Mouse (Mus musculus): ENCODE measurements around the gene Cox19.
"Not testable (repeated sequence)": the region's sequence is repeated elsewhere in the genome, so short reads cannot be mapped to it uniquely, and the experiment has no call there.

Gene Cox19

GRCm38 (mm10) chr5:139351134-139351533 lies at the start of gene Cox19:
Gene Cox19, minus strand, starts transcription at chr5:139351418.
- DNase-seq (ENCODE audit: low read depth, low spot score), result no peak

- DNase-seq (ENCODE audit: low read depth, low spot score), result no peak
Observed at GRCm38 (mm10) chr5:139399991-139400390, 48.8 kb upstream of the Cox19 start.

GRCm38 (mm10) chr5:139398786-139399185 lies 47.6 kb upstream of the Cox19 start:
- DNase-seq (ENCODE audit: low read depth, low spot score), result no peak

- DNase-seq (ENCODE audit: low read depth, low spot score), result peak; percentile 87
Observed at GRCm38 (mm10) chr5:139397959-139398753, 46.9 kb upstream of the Cox19 start.

- no peak for DNase-seq (ENCODE audit: low read depth, low spot score)
Observed at GRCm38 (mm10) chr5:139397359-139397916, 46.2 kb upstream of the Cox19 start.

- no peak for DNase-seq (ENCODE audit: low read depth, low spot score)
Observed at GRCm38 (mm10) chr5:139395528-139395927, 44.3 kb upstream of the Cox19 start.

GRCm38 (mm10) chr5:139394399-139394798 lies 43.2 kb upstream of the Cox19 start:
- no peak for DNase-seq (ENCODE audit: low read depth, low spot score)

- DNase-seq (ENCODE audit: low read depth, low spot score), result no peak
Observed at GRCm38 (mm10) chr5:139393197-139393588, 42.0 kb upstream of the Cox19 start.

- no peak for DNase-seq (ENCODE audit: low read depth, low spot score)
Observed at GRCm38 (mm10) chr5:139392219-139393196, 41.3 kb upstream of the Cox19 start.

- no peak for DNase-seq (ENCODE audit: low read depth, low spot score)
Observed at GRCm38 (mm10) chr5:139391309-139391990, 40.2 kb upstream of the Cox19 start.

- not testable (repeated sequence) for DNase-seq (ENCODE audit: low read depth, low spot score)
Observed at GRCm38 (mm10) chr5:139390324-139391119, 39.3 kb upstream of the Cox19 start.

- DNase-seq (ENCODE audit: low read depth, low spot score), result no peak
Observed at GRCm38 (mm10) chr5:139389676-139390061, 38.5 kb upstream of the Cox19 start.

- no peak for DNase-seq (ENCODE audit: low read depth, low spot score)
Observed at GRCm38 (mm10) chr5:139388694-139389675, 37.8 kb upstream of the Cox19 start.

GRCm38 (mm10) chr5:139388195-139388570 lies 37.0 kb upstream of the Cox19 start:
- no peak for DNase-seq (ENCODE audit: low read depth, low spot score)

- DNase-seq (ENCODE audit: low read depth, low spot score), result no peak
Observed at GRCm38 (mm10) chr5:139387329-139388194, 36.3 kb upstream of the Cox19 start.

GRCm38 (mm10) chr5:139386047-139386446 lies 34.8 kb upstream of the Cox19 start:
- no peak for DNase-seq (ENCODE audit: low read depth, low spot score)

- no peak for DNase-seq (ENCODE audit: low read depth, low spot score)
Observed at GRCm38 (mm10) chr5:139384531-139384930, 33.3 kb upstream of the Cox19 start.

- DNase-seq (ENCODE audit: low read depth, low spot score), result no peak
Observed at GRCm38 (mm10) chr5:139383234-139383633, 32.0 kb upstream of the Cox19 start.

- no peak for DNase-seq (ENCODE audit: low read depth, low spot score)
Observed at GRCm38 (mm10) chr5:139382760-139383159, 31.5 kb upstream of the Cox19 start.

All from retina, postnatal 7 days (tissue).